9 mouse cellular contexts compared by ENCODE assay signal in genomic region chr9:60857833-60858232, GRCm38 (mm10).
DNase-seq lines count a peak whose midpoint lies in the region; ATAC-seq and TF ChIP-seq lines count a peak whose summit lies in the region.
"Had no signal": no experiment of that assay in that cellular context is flagged by ENCODE, and none has a peak within 500 bp of the region (broad histone marks: within the 10 kb centered on the region; RNA-seq: fewer than 3 reads in every experiment).

No protein-coding gene starts in this region.

- peak; percentile 15; the same call in 1 of the 2 replicates for TF ChIP-seq CTCF in spleen, adult 2 months (IDR thresholded peaks at IDR 0.05; ENCODE audit: extremely low read depth, insufficient read depth, insufficient read length, insufficient replicate concordance)

- intact Hi-C loops in left cerebral cortex, postnatal 25 days (cut with DNase I) = loop anchor here (1.0 to 5.0 kb wide), 4 partner anchors 39 to 611 kb away; no protein-coding TSS in a partner anchor

- WGBS in spleen, adult 2 months = 31% methylated on average over 5 of the region's 5 CpGs

- no peak overlapping the region for H3K27ac ChIP-seq in spleen, adult 2 months (ENCODE audit: insufficient read depth, low read length)
- H3K27ac ChIP-seq: embryonic facial prominence, embryonic 12.5 days had no signal

- no peak for TF ChIP-seq POLR2A in spleen, adult 2 months (IDR thresholded peaks at IDR 0.05; ENCODE audit: low read depth, low read length)

- H3K27me3 ChIP-seq in spleen, adult 2 months (ENCODE audit: control insufficient read depth, insufficient read depth, low read length) = no peaks in the 10 kb centered on the region
- H3K27me3 ChIP-seq: embryonic facial prominence, embryonic 12.5 days had no signal

- ATAC-seq in monocyte, adult 5-6 weeks (replicated peaks; ENCODE audit: insufficient number of reproducible peaks, low FRiP score, low TSS enrichment, poor library complexity, severe bottlenecking) = no peak

- no peaks in the 10 kb centered on the region for H3K4me1 ChIP-seq in spleen, adult 2 months (ENCODE audit: control insufficient read depth, insufficient read depth, insufficient read length)

- H3K4me3 ChIP-seq in spleen, adult 2 months (ENCODE audit: extremely low read depth, insufficient read depth, insufficient read length) = no peak overlapping the region
- H3K4me3 ChIP-seq: embryonic facial prominence, embryonic 12.5 days had no signal

- no peaks in the 10 kb centered on the region for H3K36me3 ChIP-seq in spleen, adult 2 months (ENCODE audit: control insufficient read depth, insufficient read depth, low read length)

- peak in 1 of 2 experiments; percentile 11 for DNase-seq in spleen, adult 2 months (ENCODE audit: low read depth in 1 of 2, low spot score in 2 of 2)
- DNase-seq in spleen, postnatal 4 days (ENCODE audit: low spot score in 2 of 2) = no peak
- peak; percentile 44 to 50 for DNase-seq in cerebellum, adult 18-20 months
- DNase-seq in forelimb bud, embryonic 11.5 days (ENCODE audit: low read depth, low spot score) = peak; percentile 35
- DNase-seq in kidney, adult 18-20 months = peak; percentile 77
- peak; percentile 65 to 82 for DNase-seq in left cerebral cortex, postnatal 25 days (ENCODE audit: low spot score in 2 of 2)
- peak; percentile 61 for DNase-seq in naive thymus-derived CD4-positive, alpha-beta T cell, adult 2 months (ENCODE audit: low read depth)

Comparison
In these comparisons a context has a peak if more than half of its experiments do, and no peak if none do; other contexts are left out.
1. DNase-seq: peak in cerebellum, adult 18-20 months (2 of 2), forelimb bud, embryonic 11.5 days (single experiment), kidney, adult 18-20 months (single experiment), left cerebral cortex, postnatal 25 days (2 of 2) and naive thymus-derived CD4-positive, alpha-beta T cell, adult 2 months (single experiment); none in spleen, postnatal 4 days (0 of 2).